Mouse (Mus musculus) cortical plate, adult 2 months (tissue): ENCODE measurements at regions not wholly inside any gene's neighbourhood (a gene's known extent, or its start where the extent isn't known, plus 50 kb on each side); places are given as distances from the start of the nearest gene placed in this dataset.

ENCODE experiments used
- H3K27ac ChIP-seq: fragments of 200-500 bp; 2 replicates; pipeline ENCODE4 v1.5.1; 2012; ENCODE audit warnings: low read length, control low read depth, inconsistent platforms; ENCODE audit not compliant: insufficient read depth
- H3K4me1 ChIP-seq: fragments of 200-500 bp; 2 replicates; pipeline ENCODE4 v1.6.1; 2011; ENCODE audit warnings: low read length; ENCODE audit not compliant: control insufficient read depth, insufficient read depth
- H3K4me3 ChIP-seq: fragments of 200-500 bp; 2 replicates; pipeline ENCODE4 v1.5.1; 2011; ENCODE audit warnings: mild to moderate bottlenecking, low read length, control low read depth; ENCODE audit not compliant: insufficient read depth
- CTCF ChIP-seq: fragments of 200-500 bp; IDR thresholded peaks from 2 replicates; pipeline ENCODE4 v1.5.1; 2011; ENCODE audit warnings: mild to moderate bottlenecking, control low read depth, low read length; ENCODE audit not compliant: insufficient read depth; ENCODE audit errors: extremely low read depth
- POLR2A ChIP-seq: fragments of 200-500 bp; IDR thresholded peaks from 2 replicates; pipeline ENCODE4 v1.6.1; 2011; ENCODE audit warnings: mild to moderate bottlenecking, low read length, control low read depth; ENCODE audit not compliant: insufficient read depth; ENCODE audit errors: extremely low read depth

DNA sequence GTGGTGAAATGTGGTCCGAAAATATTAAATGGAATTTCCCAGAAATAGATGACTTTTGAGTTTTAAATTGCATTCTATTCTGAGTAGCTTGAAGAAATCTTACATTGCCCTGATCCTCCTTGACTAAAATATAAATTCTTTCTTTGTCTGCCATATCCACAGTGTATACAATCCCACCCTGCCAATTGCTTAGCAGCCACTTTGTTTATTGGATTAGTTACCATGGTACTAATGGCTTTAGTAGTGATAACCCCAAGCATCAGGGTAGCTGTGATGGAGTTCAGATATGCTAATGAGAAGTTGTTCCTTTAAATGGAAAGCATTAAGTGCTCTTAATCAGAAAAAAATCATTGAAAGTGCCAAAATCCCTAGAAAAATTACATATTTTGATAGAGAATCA lies 277.4 kb upstream of the Pitrm1 start:
- no peak overlapping the region for H3K27ac ChIP-seq
- TF ChIP-seq CTCF (no peak), POLR2A (no peak)
- H3K4me3 ChIP-seq = no peak overlapping the region
- no peaks in the 10 kb centered on the region for H3K4me1 ChIP-seq

DNA sequence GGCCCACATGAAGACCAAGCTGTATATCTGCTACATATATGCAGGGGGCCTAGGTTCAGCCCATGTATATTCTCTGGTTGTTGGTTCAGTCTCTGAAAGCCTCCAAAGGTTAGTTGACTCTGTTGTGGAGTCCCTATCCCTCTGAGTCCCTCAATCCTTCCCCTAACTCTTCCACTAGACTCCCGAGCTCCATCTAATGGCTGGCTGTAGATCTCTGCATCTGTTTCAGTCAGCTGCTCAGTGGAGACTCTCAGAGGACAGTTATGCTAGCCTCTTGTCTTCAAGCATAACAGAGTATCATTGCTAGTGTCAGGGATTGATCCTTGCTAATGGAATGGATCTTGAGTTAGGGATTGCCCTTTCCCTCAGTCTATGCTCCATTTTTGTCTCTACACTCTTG lies 275.0 kb upstream of the Pitrm1 start:
- TF ChIP-seq CTCF = no peak
- TF ChIP-seq POLR2A = no peak
- Histone ChIP-seq H3K4me3 (no peak overlapping the region), H3K4me1 (no peaks in the 10 kb centered on the region)

DNA sequence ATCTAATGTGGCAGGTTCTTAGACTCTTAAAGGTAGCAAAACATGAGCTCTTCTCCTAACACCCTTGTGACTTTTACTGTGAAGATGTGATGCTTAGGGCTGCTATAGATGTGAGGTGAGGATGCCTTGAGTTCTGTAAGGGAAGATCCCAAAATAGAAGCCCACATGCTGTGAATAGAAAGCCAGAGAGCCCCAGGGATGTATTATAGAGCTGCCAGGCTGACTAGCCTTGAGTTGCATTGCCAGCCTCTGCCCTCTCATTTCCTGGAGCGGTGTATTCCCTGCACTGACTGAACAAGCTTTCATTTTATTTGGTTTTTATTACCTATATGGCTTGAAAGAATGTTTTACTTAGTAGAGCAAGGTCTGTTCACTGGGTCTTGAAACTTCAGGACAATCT lies 267.9 kb upstream of the Pitrm1 start:
- no peaks in the 10 kb centered on the region for H3K4me1 ChIP-seq
- no peak for TF ChIP-seq CTCF
- TF ChIP-seq POLR2A = no peak
- H3K4me3 ChIP-seq = no peak overlapping the region
- H3K27ac ChIP-seq = no peak overlapping the region

More for the DNA sequence above, 275.0 kb upstream of the Pitrm1 start:
- H3K27ac ChIP-seq = no peak overlapping the region

DNA sequence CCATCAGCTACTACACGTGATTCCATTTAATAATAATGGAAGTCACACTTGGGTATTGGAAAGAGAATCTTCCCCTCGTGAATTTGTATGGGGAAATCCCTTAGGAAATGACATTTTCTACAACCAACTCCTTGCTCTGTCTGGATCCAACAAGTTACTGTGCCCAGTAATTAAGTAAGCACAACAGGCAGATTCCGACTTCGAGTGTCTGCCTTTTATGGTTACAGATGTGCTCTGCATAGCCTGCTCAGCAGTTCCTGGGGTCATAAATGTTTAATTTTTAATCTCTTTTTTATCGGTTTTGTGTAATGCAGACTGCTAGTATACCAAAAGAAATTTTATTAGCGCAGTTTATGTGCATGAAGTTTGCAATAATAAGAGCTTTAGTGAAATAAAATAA lies 259.8 kb upstream of the Pitrm1 start:
- H3K4me3 ChIP-seq = no peak overlapping the region
- H3K4me1 ChIP-seq = no peaks in the 10 kb centered on the region
- no peak overlapping the region for H3K27ac ChIP-seq
- TF ChIP-seq POLR2A (no peak), CTCF (no peak)

DNA sequence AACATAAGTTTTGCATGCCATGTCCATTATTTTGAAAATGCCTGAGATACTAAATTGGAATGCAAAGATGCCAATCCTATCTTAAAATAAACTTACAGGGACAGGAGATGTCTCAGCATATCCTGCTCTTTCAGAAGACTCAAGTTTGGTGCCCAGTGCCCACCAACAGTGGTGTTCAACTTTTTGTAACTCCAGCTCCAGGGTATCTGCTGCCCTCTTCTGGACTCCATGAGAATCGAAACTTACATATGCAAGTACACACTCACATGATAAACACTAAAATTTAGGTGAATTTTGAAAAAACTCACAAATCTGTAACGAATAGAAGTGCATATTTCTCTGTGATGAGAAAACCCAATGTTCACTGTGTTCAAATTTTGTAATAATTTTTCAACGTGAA lies 255.9 kb upstream of the Pitrm1 start:
- H3K4me1 ChIP-seq = no peaks in the 10 kb centered on the region
- H3K27ac ChIP-seq = no peak overlapping the region
- H3K4me3 ChIP-seq = no peak overlapping the region
- no peak for TF ChIP-seq POLR2A
- no peak for TF ChIP-seq CTCF

DNA sequence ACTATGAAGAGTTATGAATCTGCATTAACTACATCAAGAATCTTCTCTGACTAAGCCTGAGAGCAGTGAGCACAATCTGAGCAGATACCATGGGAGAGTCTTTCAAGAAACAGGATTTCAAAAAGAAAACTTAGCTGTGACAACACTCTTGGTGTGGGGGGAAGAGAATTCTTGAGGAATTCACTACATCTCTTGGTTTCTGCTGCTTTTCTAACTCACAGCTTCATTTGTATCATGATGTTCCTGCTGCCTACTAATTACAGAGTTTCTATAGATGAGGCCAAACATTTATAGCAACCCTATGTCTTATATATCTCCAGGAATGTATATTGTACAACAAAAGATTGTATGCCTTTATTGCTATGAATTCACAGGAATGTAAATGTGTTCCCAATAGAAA lies 242.2 kb upstream of the Pitrm1 start:
- Histone ChIP-seq H3K27ac (no peak overlapping the region), H3K4me1 (no peaks in the 10 kb centered on the region; the same call in 1 of the 2 replicates), H3K4me3 (no peak overlapping the region)
- no peak for TF ChIP-seq POLR2A
- no peak for TF ChIP-seq CTCF

DNA sequence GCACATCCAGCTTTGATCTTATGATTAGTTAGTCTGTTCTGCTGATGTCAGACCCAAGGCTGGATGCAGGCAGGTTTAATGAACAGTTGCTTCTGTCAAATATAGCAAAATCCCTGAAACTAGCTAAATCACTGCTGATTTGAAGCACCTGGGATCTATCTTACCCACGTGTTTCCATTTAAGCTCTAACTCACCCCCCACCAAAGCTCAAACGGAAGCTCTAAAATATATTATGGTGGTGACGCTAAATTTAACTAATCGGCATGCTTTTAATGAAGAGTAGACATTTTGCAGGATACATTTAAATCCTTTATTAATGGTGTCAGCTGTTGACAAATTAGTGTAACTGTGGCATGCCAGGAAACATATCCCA lies 241.3 kb upstream of the Pitrm1 start:
- no peaks in the 10 kb centered on the region; the same call in 1 of the 2 replicates for H3K4me1 ChIP-seq
- TF ChIP-seq CTCF (no peak), POLR2A (no peak)
- no peak overlapping the region for H3K27ac ChIP-seq
- no peak overlapping the region for H3K4me3 ChIP-seq

DNA sequence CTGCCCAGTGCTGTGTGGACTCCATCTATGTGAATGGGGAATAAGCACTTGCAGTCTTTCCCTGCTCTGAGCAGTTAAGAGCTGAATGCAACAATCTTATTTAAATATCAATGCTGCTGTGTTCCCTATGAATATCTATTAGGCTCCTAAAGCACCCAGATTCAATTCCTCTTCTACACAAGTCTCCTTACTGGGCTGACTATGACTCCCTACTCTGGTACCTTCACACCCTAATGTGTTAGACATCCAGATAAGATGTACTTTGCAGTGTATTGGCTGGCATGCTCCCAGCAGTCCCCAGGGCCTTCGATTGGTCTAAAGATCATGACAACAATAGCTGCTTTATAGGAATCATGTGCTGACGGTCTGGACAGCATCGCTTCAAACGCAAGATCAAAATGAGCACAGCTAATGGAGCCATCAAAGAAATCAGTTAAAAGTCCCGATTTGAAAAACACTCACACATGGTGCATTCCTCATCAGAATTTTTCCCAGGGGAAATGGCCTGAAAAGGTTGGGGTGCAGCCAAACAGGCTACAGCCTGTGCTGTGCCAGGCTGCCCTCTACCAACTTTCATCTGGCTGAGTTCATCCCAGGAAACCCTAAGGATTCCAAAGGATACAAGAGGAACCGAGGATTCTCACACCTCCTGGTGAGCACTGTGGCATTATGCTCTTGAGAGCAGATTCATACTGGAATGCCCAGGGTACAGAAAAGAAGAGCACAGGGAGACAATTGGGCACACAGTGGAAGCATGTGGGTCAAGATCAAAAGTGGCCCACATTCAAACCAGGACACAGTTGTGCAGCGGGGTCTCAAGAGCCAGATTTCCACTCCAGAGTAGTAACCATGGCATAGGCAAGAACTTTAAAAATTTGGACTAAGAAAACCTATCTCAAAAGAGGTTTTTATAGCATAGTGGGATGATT lies 240.7 kb upstream of the Pitrm1 start:
- TF ChIP-seq POLR2A = no peak
- TF ChIP-seq CTCF = no peak
- no peaks in the 10 kb centered on the region; the same call in 1 of the 2 replicates for H3K4me1 ChIP-seq
- H3K27ac ChIP-seq = no peak overlapping the region
- H3K4me3 ChIP-seq = no peak overlapping the region

DNA sequence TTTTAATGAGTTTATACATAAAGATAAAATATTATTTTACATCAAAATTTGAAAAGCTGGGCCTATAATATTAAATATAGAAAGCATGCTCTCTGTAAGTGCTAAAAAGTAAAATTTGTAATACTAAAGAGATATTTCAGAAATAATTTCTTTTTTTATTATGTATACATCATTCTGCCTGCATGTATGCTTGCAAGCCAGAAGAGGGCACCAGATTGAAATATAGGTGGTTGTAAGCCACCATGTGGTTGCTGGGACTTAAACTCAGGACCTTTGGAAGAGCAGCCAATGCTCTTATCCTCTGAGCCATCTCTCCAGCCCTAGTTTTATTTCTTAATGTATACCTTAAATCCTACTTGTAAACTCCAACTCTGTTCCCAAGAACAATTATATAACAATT lies 231.7 kb upstream of the Pitrm1 start:
- H3K4me1 ChIP-seq = no peaks in the 10 kb centered on the region
- no peak overlapping the region for H3K27ac ChIP-seq
- no peak for TF ChIP-seq CTCF
- no peak for TF ChIP-seq POLR2A
- no peak overlapping the region for H3K4me3 ChIP-seq

DNA sequence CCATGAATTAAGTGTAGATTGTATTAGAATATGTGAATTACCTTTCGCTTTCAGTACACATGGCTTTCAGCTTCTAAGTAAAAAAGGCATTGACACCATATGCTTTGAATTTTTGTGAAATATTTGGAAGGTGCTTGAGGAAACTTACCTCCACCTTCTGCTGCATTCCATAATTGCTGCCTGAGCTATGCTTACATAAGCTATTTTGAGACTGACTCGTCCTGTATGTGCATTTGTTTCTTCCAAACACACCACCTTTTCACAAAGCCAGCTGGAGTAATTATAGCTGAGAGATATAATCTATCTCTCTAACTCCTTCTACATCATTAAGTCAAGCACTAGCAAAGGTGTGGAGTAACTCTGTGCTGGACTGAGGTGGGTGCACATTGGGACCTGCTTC lies 224.0 kb upstream of the Pitrm1 start:
- no peaks in the 10 kb centered on the region for H3K4me1 ChIP-seq
- TF ChIP-seq CTCF (no peak), POLR2A (no peak)
- H3K4me3 ChIP-seq = no peak overlapping the region
- no peak overlapping the region for H3K27ac ChIP-seq
